Mouse (Mus musculus) B cell, adult 2 months (primary cell): Measurements from ENCODE around the gene Phf3.
"Not testable (repeated sequence)": the region's sequence is repeated elsewhere in the genome, so short reads cannot be mapped to it uniquely, and the experiment has no call there.

ENCODE experiments used
- DNase-seq, 2 experiments: peaks; one replicate each; pipeline ENCODE4 v3.0.0; 2022

Gene Phf3

GRCm38 (mm10) chr1:30815609-30816008 is 58.1 kb downstream of the Phf3 start:
- DNase-seq, result no peak

GRCm38 (mm10) chr1:30814987-30815386 is 58.7 kb downstream of the Phf3 start:
- no peak for DNase-seq

GRCm38 (mm10) chr1:30808101-30808699 is 65.5 kb downstream of the Phf3 start:
- DNase-seq, result no peak

- DNase-seq, result no peak
Observed at GRCm38 (mm10) chr1:30805688-30806285, 67.9 kb downstream of the Phf3 start.

- DNase-seq, result no peak
Observed at GRCm38 (mm10) chr1:30804919-30805318, 68.8 kb downstream of the Phf3 start.

- DNase-seq, result no peak
Observed at GRCm38 (mm10) chr1:30801911-30802310, 71.8 kb downstream of the Phf3 start.

- DNase-seq, result no peak
Observed at GRCm38 (mm10) chr1:30799277-30799834, 74.4 kb downstream of the Phf3 start.

GRCm38 (mm10) chr1:30794606-30795005 is 79.1 kb downstream of the Phf3 start:
- DNase-seq, result no peak

GRCm38 (mm10) chr1:30793357-30793883 is 80.3 kb downstream of the Phf3 start:
- no peak for DNase-seq

- no peak for DNase-seq
Observed at GRCm38 (mm10) chr1:30792935-30793334, 80.8 kb downstream of the Phf3 start.

- DNase-seq, result no peak
Observed at GRCm38 (mm10) chr1:30790220-30790619, 83.5 kb downstream of the Phf3 start.

- DNase-seq, result no peak
Observed at GRCm38 (mm10) chr1:30789689-30790088, 84.0 kb downstream of the Phf3 start.

GRCm38 (mm10) chr1:30789001-30789400 is 84.7 kb downstream of the Phf3 start:
- DNase-seq, result no peak

GRCm38 (mm10) chr1:30786583-30786982 is 87.1 kb downstream of the Phf3 start:
- DNase-seq, result no peak

GRCm38 (mm10) chr1:30783741-30784140 is 90.0 kb downstream of the Phf3 start:
- DNase-seq, result no peak

GRCm38 (mm10) chr1:30780293-30780692 is 93.4 kb downstream of the Phf3 start:
- peak; percentile 27 to 34 for DNase-seq

GRCm38 (mm10) chr1:30779562-30779961 is 94.2 kb downstream of the Phf3 start:
- DNase-seq, result no peak

- DNase-seq, result peak; percentile 36 to 43
Observed at GRCm38 (mm10) chr1:30778374-30779005, 95.2 kb downstream of the Phf3 start.

GRCm38 (mm10) chr1:30776196-30776595 is 97.5 kb downstream of the Phf3 start:
- DNase-seq, result no peak

- no peak for DNase-seq
Observed at GRCm38 (mm10) chr1:30773662-30774061, 100.1 kb downstream of the Phf3 start.

- no peak for DNase-seq
Observed at GRCm38 (mm10) chr1:30772851-30773250, 100.9 kb downstream of the Phf3 start.

- no peak for DNase-seq
Observed at GRCm38 (mm10) chr1:30771772-30772171, 101.9 kb downstream of the Phf3 start.

GRCm38 (mm10) chr1:30770599-30770998 is 103.1 kb downstream of the Phf3 start:
- not testable (repeated sequence) for DNase-seq

- DNase-seq, result no peak
Observed at GRCm38 (mm10) chr1:30756794-30757193, 116.9 kb downstream of the Phf3 start.
